Mouse (Mus musculus): ENCODE data around the gene Pm20d1. TPM values are rescaled to one million over a fixed set of nuclear protein-coding genes. Genes with fewer than 3 reads are reported as not detected.
"Not testable (repeated sequence)": the region's sequence is repeated elsewhere in the genome, so short reads cannot be mapped to it uniquely, and the experiment has no call there.

Gene Pm20d1
- total and polyA plus RNA-seq, 3 experiments: not detected

- DNase-seq (ENCODE audit: low read depth, low spot score): no peak
- Histone ChIP-seq H3K27ac (ENCODE audit: control insufficient read depth, low read depth, low read length) (no peak overlapping the region), H3K27me3 (ENCODE audit: control insufficient read depth in 1 of 2, insufficient read depth in 2 of 2, low read length in 2 of 2) (peaks cover 23 to 41% of the 10 kb centered on the region in 2 experiments), H3K9me3 (replicated peaks; ENCODE audit: insufficient read depth, low read length) (no peaks in the 10 kb centered on the region), H3K9ac (ENCODE audit: control insufficient read depth, low read depth, low read length, poor library complexity, severe bottlenecking) (no peak overlapping the region), H3K4me3 (ENCODE audit: control insufficient read depth in 1 of 2, insufficient read depth in 1 of 2, low read depth in 2 of 2, low read length in 2 of 2) (no peak overlapping the region), H3K79me2 (ENCODE audit: control insufficient read depth, insufficient read depth, low read length, poor library complexity) (no peaks in the 10 kb centered on the region), H3K4me1 (ENCODE audit: control insufficient read depth in 1 of 2, insufficient read depth in 2 of 2, low read length in 2 of 2) (no peaks in the 10 kb centered on the region), H3K36me3 (ENCODE audit: control insufficient read depth in 1 of 2, insufficient read depth in 2 of 2, low read length in 2 of 2) (no peaks in the 10 kb centered on the region)
- no peak for TF ChIP-seq HCFC1 (IDR thresholded peaks at IDR 0.05; ENCODE audit: low read depth, low read length)
- TF ChIP-seq TBP (IDR thresholded peaks at IDR 0.05; ENCODE audit: low read depth, low read length): no peak
- no peak for TF ChIP-seq ELF1 (IDR thresholded peaks at IDR 0.05; ENCODE audit: low read depth, low read length)
- TF ChIP-seq MAX (IDR thresholded peaks at IDR 0.05; ENCODE audit: low read length): no peak
- TF ChIP-seq ZKSCAN1 (IDR thresholded peaks at IDR 0.05; ENCODE audit: low read depth, low read length): no peak
These were observed 16.6 kb downstream of the Pm20d1 start for GRCm38 (mm10) chr1:131813731-131814130.

GRCm38 (mm10) chr1:131814191-131814590 lies 17.0 kb downstream of the Pm20d1 start:
- Histone ChIP-seq H3K4me1 (ENCODE audit: control insufficient read depth in 1 of 2, insufficient read depth in 2 of 2, low read length in 2 of 2) (no peaks in the 10 kb centered on the region), H3K79me2 (ENCODE audit: control insufficient read depth, insufficient read depth, low read length, poor library complexity) (no peaks in the 10 kb centered on the region), H3K9me3 (replicated peaks; ENCODE audit: insufficient read depth, low read length) (no peaks in the 10 kb centered on the region), H3K27me3 (ENCODE audit: control insufficient read depth in 1 of 2, insufficient read depth in 2 of 2, low read length in 2 of 2) (peaks cover 27 to 45% of the 10 kb centered on the region in 2 experiments), H3K4me3 (ENCODE audit: control insufficient read depth in 1 of 2, insufficient read depth in 1 of 2, low read depth in 2 of 2, low read length in 2 of 2) (no peak overlapping the region), H3K9ac (ENCODE audit: control insufficient read depth, low read depth, low read length, poor library complexity, severe bottlenecking) (no peak overlapping the region), H3K36me3 (ENCODE audit: control insufficient read depth in 1 of 2, insufficient read depth in 2 of 2, low read length in 2 of 2) (no peaks in the 10 kb centered on the region), H3K27ac (ENCODE audit: control insufficient read depth, low read depth, low read length) (no peak overlapping the region)
- TF ChIP-seq NRF1 (IDR thresholded peaks at IDR 0.05; ENCODE audit: insufficient read depth, low read depth, low read length, poor library complexity, severe bottlenecking) (no peak), RAD21 (IDR thresholded peaks at IDR 0.05; ENCODE audit: low read depth, low read length) (peak; percentile 28), ZC3H11A (IDR thresholded peaks at IDR 0.05; ENCODE audit: low read depth, low read length) (peak; percentile 43; the same call in 1 of the 2 replicates), SMC3 (IDR thresholded peaks at IDR 0.05; ENCODE audit: low read depth, low read length) (peak; percentile 58), CTCF (IDR thresholded peaks at IDR 0.05 in 2 of 3, conservative IDR thresholded peaks at IDR 0.05 in 1 of 3; ENCODE audit: control insufficient read depth in 1 of 3, insufficient read depth in 1 of 3, low read depth in 2 of 3, low read length in 3 of 3, poor library complexity in 1 of 3, severe bottlenecking in 1 of 3) (peak; percentile 11 to 49 (median 30); a peak in 4 of 6 replicates)
- DNase-seq (ENCODE audit: low read depth, low spot score): peak; percentile 43

GRCm38 (mm10) chr1:131816886-131817285 lies 19.7 kb downstream of the Pm20d1 start:
- Histone ChIP-seq H3K27me3 (ENCODE audit: control insufficient read depth in 1 of 2, insufficient read depth in 2 of 2, low read length in 2 of 2) (peaks cover 34 to 45% of the 10 kb centered on the region in 2 experiments), H3K27ac (ENCODE audit: control insufficient read depth, low read depth, low read length) (no peak overlapping the region), H3K36me3 (ENCODE audit: control insufficient read depth in 1 of 2, insufficient read depth in 2 of 2, low read length in 2 of 2) (no peaks in the 10 kb centered on the region), H3K4me1 (ENCODE audit: control insufficient read depth in 1 of 2, insufficient read depth in 2 of 2, low read length in 2 of 2) (no peaks in the 10 kb centered on the region), H3K9me3 (replicated peaks; ENCODE audit: insufficient read depth, low read length) (no peaks in the 10 kb centered on the region), H3K9ac (ENCODE audit: control insufficient read depth, low read depth, low read length, poor library complexity, severe bottlenecking) (no peak overlapping the region), H3K79me2 (ENCODE audit: control insufficient read depth, insufficient read depth, low read length, poor library complexity) (no peaks in the 10 kb centered on the region), H3K4me3 (ENCODE audit: control insufficient read depth in 1 of 2, insufficient read depth in 1 of 2, low read depth in 2 of 2, low read length in 2 of 2) (no peak overlapping the region)
- no peak for DNase-seq (ENCODE audit: low read depth, low spot score)
- TF ChIP-seq ZC3H11A (IDR thresholded peaks at IDR 0.05; ENCODE audit: low read depth, low read length): no peak
- no peak for TF ChIP-seq GABPA (IDR thresholded peaks at IDR 0.05; ENCODE audit: low read depth, low read length)
- TF ChIP-seq POLR2A (IDR thresholded peaks at IDR 0.05; ENCODE audit: control insufficient read depth in 1 of 2, insufficient read depth in 1 of 2, low read depth in 1 of 2, low read length in 2 of 2, poor library complexity in 1 of 2): no peak
- TF ChIP-seq CHD1 (IDR thresholded peaks at IDR 0.05; ENCODE audit: low read depth, low read length): no peak
- no peak for TF ChIP-seq POLR2AphosphoS2 (IDR thresholded peaks at IDR 0.05; ENCODE audit: low read length)
- no peak for TF ChIP-seq HCFC1 (IDR thresholded peaks at IDR 0.05; ENCODE audit: low read depth, low read length)
- TF ChIP-seq ELF1 (IDR thresholded peaks at IDR 0.05; ENCODE audit: low read depth, low read length): no peak
- TF ChIP-seq SMC3 (IDR thresholded peaks at IDR 0.05; ENCODE audit: low read depth, low read length): no peak
- no peak for TF ChIP-seq USF2 (IDR thresholded peaks at IDR 0.05; ENCODE audit: borderline replicate concordance in 1 of 2, insufficient read depth in 1 of 2, low read depth in 1 of 2, low read length in 2 of 2)
- no peak for TF ChIP-seq MAZ (IDR thresholded peaks at IDR 0.05; ENCODE audit: low read depth, low read length)
- TF ChIP-seq ZKSCAN1 (IDR thresholded peaks at IDR 0.05; ENCODE audit: low read depth, low read length): no peak
- no peak for TF ChIP-seq EP300 (IDR thresholded peaks at IDR 0.05; ENCODE audit: low read depth in 1 of 2, low read length in 2 of 2)
- no peak for TF ChIP-seq JUND (IDR thresholded peaks at IDR 0.05; ENCODE audit: low read depth, low read length)
- TF ChIP-seq BHLHE40 (IDR thresholded peaks at IDR 0.05; ENCODE audit: borderline replicate concordance, low read depth, low read length): no peak
- TF ChIP-seq KAT2A (conservative IDR thresholded peaks at IDR 0.05; ENCODE audit: low read depth, low read length): no peak

GRCm38 (mm10) chr1:131820353-131820752 lies 23.2 kb downstream of the Pm20d1 start:
- H3K4me3 ChIP-seq (ENCODE audit: control insufficient read depth in 1 of 2, insufficient read depth in 1 of 2, low read depth in 2 of 2, low read length in 2 of 2); H3K79me2 ChIP-seq (ENCODE audit: control insufficient read depth, insufficient read depth, low read length, poor library complexity); DNase-seq (ENCODE audit: low read depth, low spot score); H3K27ac ChIP-seq (ENCODE audit: control insufficient read depth, low read depth, low read length); H3K36me3 ChIP-seq (ENCODE audit: control insufficient read depth in 1 of 2, insufficient read depth in 2 of 2, low read length in 2 of 2); H3K9me3 ChIP-seq (replicated peaks; ENCODE audit: insufficient read depth, low read length); H3K9ac ChIP-seq (ENCODE audit: control insufficient read depth, low read depth, low read length, poor library complexity, severe bottlenecking); H3K4me1 ChIP-seq (ENCODE audit: control insufficient read depth in 1 of 2, insufficient read depth in 2 of 2, low read length in 2 of 2): not testable (repeated sequence)
- H3K27me3 ChIP-seq (ENCODE audit: control insufficient read depth in 1 of 2, insufficient read depth in 2 of 2, low read length in 2 of 2): peaks cover 35 to 43% of the 10 kb centered on the region in 2 experiments

Measured in MEL (cell line).